ENCODE assay signal across 8 mouse cellular contexts in the genomic region with DNA sequence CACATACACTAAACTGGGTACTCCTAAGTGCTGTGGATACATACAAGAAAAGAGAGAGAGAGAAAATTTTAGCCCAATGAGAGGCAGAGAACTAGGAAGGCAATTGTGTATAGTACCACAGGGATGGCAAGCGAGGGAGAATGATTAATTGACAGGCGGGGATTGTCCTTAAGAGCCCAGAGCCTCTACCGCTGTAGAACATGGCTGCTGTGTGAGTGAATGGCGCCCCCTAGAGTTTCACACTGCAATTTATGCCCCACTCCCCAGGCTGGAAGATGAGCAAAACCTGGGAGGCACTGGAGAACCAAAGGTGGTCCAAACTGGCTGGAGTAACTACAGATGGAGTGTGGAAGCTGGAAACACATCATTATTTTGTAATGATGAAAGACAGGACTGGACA. TPM values are rescaled to one million over a fixed set of nuclear protein-coding genes. Genes with fewer than 3 reads are reported as not detected.
DNase-seq lines count a peak whose midpoint lies in the region; ATAC-seq lines count a peak whose summit lies in the region.

No protein-coding gene starts in this region.

- H3K9ac ChIP-seq in forebrain, embryonic 15.5 days (replicated peaks), result no peak overlapping the region
- no peak overlapping the region for H3K9ac ChIP-seq in hindbrain, embryonic 11.5 days (ENCODE audit: low read depth, low read length)

- peak; percentile 47 for DNase-seq in forebrain, embryonic 10.5 days (ENCODE audit: extremely low spot score, low spot score)
- DNase-seq in CD4-positive helper T cell, adult 2 months (ENCODE audit: low read depth, low spot score), result peak; percentile 44
- DNase-seq in c-Kit-negative CD71-positive TER-119-positive erythroid progenitor cells, embryonic 14.5 days (ENCODE audit: low read depth, low spot score), result peak; percentile 35
- DNase-seq in hindbrain, embryonic 11.5 days (ENCODE audit: low spot score), result peak; percentile 77
- DNase-seq in liver, result peak; percentile 59
- DNase-seq in natural killer cell, adult 2 months (ENCODE audit: low spot score in 2 of 2), result peak; percentile 20 to 39
- no peak for DNase-seq in urinary bladder, postnatal 4 days (ENCODE audit: low spot score in 2 of 2)

- H3K36me3 ChIP-seq in forebrain, embryonic 10.5 days (replicated peaks), result no peaks in the 10 kb centered on the region
- no peaks in the 10 kb centered on the region for H3K36me3 ChIP-seq in forebrain, embryonic 15.5 days
- no peaks in the 10 kb centered on the region for H3K36me3 ChIP-seq in hindbrain, embryonic 11.5 days (ENCODE audit: control insufficient read depth, insufficient read depth, low read length)

- no peak overlapping the region for H3K4me3 ChIP-seq in forebrain, embryonic 10.5 days
- no peak overlapping the region for H3K4me3 ChIP-seq in forebrain, embryonic 15.5 days
- no peak overlapping the region for H3K4me3 ChIP-seq in hindbrain, embryonic 11.5 days (ENCODE audit: low read depth, low read length)

- H3K4me1 ChIP-seq in forebrain, embryonic 10.5 days, result peaks cover 22% of the 10 kb centered on the region
- H3K4me1 ChIP-seq in forebrain, embryonic 15.5 days, result peaks cover 10% of the 10 kb centered on the region; the same call in 1 of the 2 replicates
- no peaks in the 10 kb centered on the region for H3K4me1 ChIP-seq in hindbrain, embryonic 11.5 days (replicated peaks; ENCODE audit: control insufficient read depth, insufficient read depth, low read length)

- no peaks in the 10 kb centered on the region for H3K27me3 ChIP-seq in forebrain, embryonic 10.5 days (ENCODE audit: poor library complexity, severe bottlenecking)
- H3K27me3 ChIP-seq in forebrain, embryonic 15.5 days, result no peaks in the 10 kb centered on the region
- H3K27me3 ChIP-seq in hindbrain, embryonic 11.5 days (ENCODE audit: control insufficient read depth, insufficient read depth, low read length), result no peaks in the 10 kb centered on the region

- H3K9me3 ChIP-seq in forebrain, embryonic 10.5 days, result no peaks in the 10 kb centered on the region
- H3K9me3 ChIP-seq in forebrain, embryonic 15.5 days, result no peaks in the 10 kb centered on the region
- H3K9me3 ChIP-seq in hindbrain, embryonic 11.5 days (ENCODE audit: control insufficient read depth, low read length), result no peaks in the 10 kb centered on the region

- 15% methylated on average over 4 of the region's 4 CpGs for WGBS in forebrain, embryonic 10.5 days
- 10% methylated on average over 4 of the region's 4 CpGs for WGBS in forebrain, embryonic 15.5 days
- WGBS in hindbrain, embryonic 11.5 days, result 19% methylated on average over 4 of the region's 4 CpGs

- H3K4me2 ChIP-seq in forebrain, embryonic 15.5 days (replicated peaks), result no peak overlapping the region
- no peak overlapping the region for H3K4me2 ChIP-seq in hindbrain, embryonic 11.5 days (replicated peaks; ENCODE audit: low read depth, low read length)

- no peak for ATAC-seq in forebrain, embryonic 15.5 days (replicated peaks)
- ATAC-seq in hindbrain, embryonic 11.5 days (ENCODE audit: low FRiP score), result peak; percentile 63

- H3K27ac ChIP-seq in forebrain, embryonic 10.5 days, result no peak overlapping the region
- H3K27ac ChIP-seq in forebrain, embryonic 15.5 days (replicated peaks), result no peak overlapping the region
- no peak overlapping the region for H3K27ac ChIP-seq in hindbrain, embryonic 11.5 days (ENCODE audit: low read depth, low read length)

RNA-seq across cellular contexts. Expression of a gene that starts 24.8 kb away (rescaled TPM):
- 867 and 903 TPM in 2 replicates for polyA plus RNA-seq in forebrain, embryonic 10.5 days (2016; fragmentation: Nextera tagmentation; extraction: Ambion mirVana)
- polyA plus RNA-seq in forebrain, embryonic 15.5 days (2015; fragmentation: Nextera tagmentation; extraction: Ambion mirVana), result 483 and 523 TPM in 2 replicates
- polyA plus RNA-seq in hindbrain, embryonic 11.5 days (2014; fragmentation: Nextera tagmentation; extraction: Ambion mirVana), result 838 and 896 TPM in 2 replicates

RNA-seq across cellular contexts. Expression of a gene that starts 53.5 kb away (rescaled TPM):
- 126 and 131 TPM in 2 replicates for polyA plus RNA-seq in forebrain, embryonic 10.5 days (2016; fragmentation: Nextera tagmentation; extraction: Ambion mirVana)
- polyA plus RNA-seq in forebrain, embryonic 15.5 days (2015; fragmentation: Nextera tagmentation; extraction: Ambion mirVana), result 108 and 120 TPM in 2 replicates
- polyA plus RNA-seq in hindbrain, embryonic 11.5 days (2014; fragmentation: Nextera tagmentation; extraction: Ambion mirVana), result 123 and 138 TPM in 2 replicates

RNA-seq across cellular contexts. Expression of a gene that starts 53.7 kb away (rescaled TPM):
- 32.7 and 33.0 TPM in 2 replicates for polyA plus RNA-seq in forebrain, embryonic 10.5 days (2016; fragmentation: Nextera tagmentation; extraction: Ambion mirVana)
- polyA plus RNA-seq in forebrain, embryonic 15.5 days (2015; fragmentation: Nextera tagmentation; extraction: Ambion mirVana), result 24.4 and 24.7 TPM in 2 replicates
- 38.9 and 41.4 TPM in 2 replicates for polyA plus RNA-seq in hindbrain, embryonic 11.5 days (2014; fragmentation: Nextera tagmentation; extraction: Ambion mirVana)

Comparison
In these comparisons a context has a peak if more than half of its experiments do, and no peak if none do; other contexts are left out.
1. DNase-seq: peak in forebrain, embryonic 10.5 days (single experiment), CD4-positive helper T cell, adult 2 months (single experiment), c-Kit-negative CD71-positive TER-119-positive erythroid progenitor cells, embryonic 14.5 days (single experiment), hindbrain, embryonic 11.5 days (single experiment), liver (single experiment) and natural killer cell, adult 2 months (2 of 2); none in urinary bladder, postnatal 4 days (0 of 2).